Mouse (Mus musculus) midbrain, embryonic 16.5 days (tissue): Measurements from ENCODE around the gene Gm10663. TPM values are rescaled to one million over a fixed set of nuclear protein-coding genes. Genes with fewer than 3 reads are reported as not detected.

Experiments used
- microRNA-seq: library from miRNA; unstranded; fragments of <30 nt; microRNA quantifications from one replicate; pipeline ENCODE4, GENCODE M21; 2017
- polyA plus RNA-seq: library from polyadenylated mRNA; unstranded; fragments of >200 nt; fragmentation: Nextera tagmentation; extraction: Ambion mirVana; gene quantifications from 2 replicates; pipeline ENCODE4 v1.2.1, GENCODE M21; 2015

Gene Gm10663
- polyA plus RNA-seq, 1 experiment from 2014 or later = not detected

Small RNAs within 50 kb of the gene (microRNA-seq; reads per million reads assigned to microRNA genes)
- not detected for gene Gm24333

Other genes with a start within 250 kb of the Gm10663 start
- gene Klhl2, start 225.0 kb upstream of the Gm10663 start, polyA plus RNA-seq = 25.3 and 30.9 TPM in 2 replicates
- 21.3 and 31.6 TPM in 2 replicates for gene Tmem192, start 127.8 kb upstream of the Gm10663 start, polyA plus RNA-seq
- 0.09 TPM in 1 of 2 replicates, not detected in the other for gene Trim75, start 87.2 kb upstream of the Gm10663 start, polyA plus RNA-seq
- gene Trim61, start 56.5 kb upstream of the Gm10663 start, polyA plus RNA-seq = not detected in 2 replicates
- not detected in 2 replicates for gene Trim60, start 56.4 kb upstream of the Gm10663 start, polyA plus RNA-seq
- 0.76 and 1.2 TPM in 2 replicates for gene Apela, start 37.7 kb upstream of the Gm10663 start, polyA plus RNA-seq
- not detected in 2 replicates for gene BC030870, start 54.5 kb downstream of the Gm10663 start, polyA plus RNA-seq